Mouse (Mus musculus) layer of hippocampus, postnatal 36 days (tissue): ENCODE results near the gene Lamc2. TPM values are rescaled to one million over a fixed set of nuclear protein-coding genes. Genes with fewer than 3 reads are reported as not detected.

Experiments used
- DNase-seq, 2 experiments: peaks; one replicate each; pipeline ENCODE4 v3.0.0; 2022
- total RNA-seq, 2 experiments: library from RNA; stranded (reverse); gene quantifications; 2 replicates each; pipeline ENCODE4 v1.2.3; 2021

The Lamc2 gene
- 1 to 10 TPM; 1.6 to 2.1 TPM for total RNA-seq

DNA sequence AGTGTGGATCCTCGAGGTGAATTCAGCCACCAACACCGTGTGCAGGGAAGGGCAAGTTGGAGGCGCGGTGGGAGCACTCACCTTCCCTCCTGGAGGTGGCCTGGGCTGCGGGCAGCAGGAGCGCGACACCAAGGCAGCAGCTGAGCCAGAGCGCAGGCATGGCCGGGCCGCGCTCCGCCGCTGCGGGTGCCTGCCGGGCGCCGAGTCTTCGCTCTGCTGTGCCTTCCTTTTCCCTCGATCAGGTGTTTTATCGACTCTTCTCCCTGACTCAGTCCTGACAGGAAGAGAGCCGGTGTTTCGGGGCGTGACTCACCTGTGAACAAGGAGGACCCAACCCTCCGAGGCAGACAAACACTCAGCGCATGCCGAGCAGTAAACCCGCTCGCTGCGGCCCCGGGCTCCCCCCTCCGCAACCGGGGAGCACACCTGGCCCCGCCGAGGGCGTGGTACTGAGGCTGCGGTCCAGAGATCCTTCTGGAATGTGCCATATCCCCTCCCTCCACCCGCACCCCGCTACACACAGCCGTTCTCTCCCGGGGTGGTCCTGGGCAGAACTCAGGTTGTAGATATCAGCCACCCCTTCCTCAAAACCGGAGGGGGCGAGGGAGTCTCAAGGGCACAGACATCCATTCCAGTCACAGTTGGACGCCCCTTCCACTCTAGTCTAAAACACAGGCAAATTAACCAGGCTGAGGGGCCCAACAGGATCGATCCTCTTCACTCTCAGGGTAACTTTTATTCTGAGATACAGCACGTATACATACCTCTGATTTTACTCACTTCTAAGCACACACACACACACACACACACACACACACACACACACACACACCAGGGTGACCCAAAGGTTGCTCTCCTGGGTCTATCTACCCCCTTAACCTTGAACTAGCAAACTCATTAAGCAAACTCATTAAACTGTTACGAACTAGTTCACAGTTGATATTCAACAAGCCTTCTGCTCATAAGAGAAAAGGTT is at the start of gene Lamc2:
Gene Lamc2 (minus strand): TSS at position 620 of the 976 bp plus-strand sequence.
- DNase-seq = no peak

DNA sequence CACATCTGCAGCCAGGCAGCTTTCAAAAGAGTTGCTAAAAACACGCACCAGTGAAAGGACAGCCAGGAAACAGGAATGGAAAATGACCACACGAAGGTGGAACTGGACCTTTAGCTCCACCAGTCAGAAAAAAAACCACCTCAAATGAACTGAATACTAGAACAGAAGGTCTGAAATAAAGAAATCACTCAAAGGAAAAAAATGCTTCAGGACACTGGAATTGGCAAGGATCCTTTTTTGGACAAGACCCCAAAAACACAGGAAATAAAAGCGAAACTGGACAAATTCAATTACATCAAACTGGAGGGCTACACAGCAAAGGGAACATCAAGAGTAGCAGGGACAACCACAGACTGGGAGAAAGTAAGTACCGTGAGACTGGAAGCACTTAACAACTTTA is 49.3 kb upstream of the Lamc2 start:
- DNase-seq = no peak

DNA sequence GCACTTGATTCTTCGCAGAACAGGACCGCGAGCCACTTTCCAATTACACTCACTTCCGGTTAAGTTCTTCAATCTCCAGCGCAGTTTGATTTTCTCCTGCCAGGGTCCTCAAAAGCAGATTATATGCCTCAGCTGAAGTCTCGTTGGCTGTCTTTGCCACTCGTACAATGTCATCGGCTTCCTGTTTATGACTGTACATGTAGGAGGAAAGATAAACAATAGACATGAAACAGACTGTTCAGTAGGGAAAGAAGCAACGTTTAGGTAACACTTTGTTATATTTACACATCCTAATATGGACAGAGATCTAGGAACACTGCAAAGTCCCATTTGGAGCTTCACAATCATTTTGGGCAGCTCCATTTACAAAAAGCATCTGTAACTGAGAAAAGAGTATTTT is 45.4 kb upstream of the Lamc2 start:
- no peak for DNase-seq

DNA sequence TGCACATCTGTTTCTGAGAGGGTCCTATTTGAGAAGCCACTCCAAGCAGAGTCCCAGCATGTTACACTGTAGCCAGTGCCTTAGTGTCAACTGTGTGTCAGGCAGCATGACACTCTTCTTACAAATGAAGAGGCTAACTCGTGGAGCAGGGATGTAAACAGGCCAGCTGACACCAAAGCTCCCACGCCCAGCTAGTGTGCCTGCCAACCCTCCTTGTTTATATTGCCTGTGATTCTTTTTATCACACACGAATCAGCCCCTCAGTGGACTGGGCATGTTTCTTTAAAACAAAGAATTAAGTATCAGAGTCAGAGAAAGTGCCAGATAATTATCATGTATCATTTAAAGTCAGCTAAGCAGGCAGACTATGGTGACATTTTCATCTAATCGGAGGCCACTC is 41.7 kb upstream of the Lamc2 start:
- DNase-seq = no peak

DNA sequence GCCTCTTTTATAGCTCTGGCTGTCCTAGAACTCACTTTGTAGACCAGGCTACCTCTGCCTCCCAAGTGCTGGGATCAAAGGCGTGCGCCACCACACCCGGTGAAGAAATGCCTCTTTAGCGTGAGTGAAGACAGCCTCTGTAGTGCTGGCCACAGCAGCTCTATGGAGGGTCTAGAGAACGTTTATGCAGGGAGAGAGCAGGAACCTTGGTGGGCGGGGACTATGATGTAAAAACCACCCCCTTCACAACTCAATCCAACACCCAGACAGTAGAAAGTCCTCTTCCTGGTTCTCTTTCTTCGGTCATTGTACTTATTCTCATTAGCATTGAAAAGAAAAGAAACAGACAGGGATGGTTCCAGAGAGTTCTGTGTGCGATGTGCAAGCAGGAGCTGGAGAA is 40.8 kb upstream of the Lamc2 start:
- no peak for DNase-seq

DNA sequence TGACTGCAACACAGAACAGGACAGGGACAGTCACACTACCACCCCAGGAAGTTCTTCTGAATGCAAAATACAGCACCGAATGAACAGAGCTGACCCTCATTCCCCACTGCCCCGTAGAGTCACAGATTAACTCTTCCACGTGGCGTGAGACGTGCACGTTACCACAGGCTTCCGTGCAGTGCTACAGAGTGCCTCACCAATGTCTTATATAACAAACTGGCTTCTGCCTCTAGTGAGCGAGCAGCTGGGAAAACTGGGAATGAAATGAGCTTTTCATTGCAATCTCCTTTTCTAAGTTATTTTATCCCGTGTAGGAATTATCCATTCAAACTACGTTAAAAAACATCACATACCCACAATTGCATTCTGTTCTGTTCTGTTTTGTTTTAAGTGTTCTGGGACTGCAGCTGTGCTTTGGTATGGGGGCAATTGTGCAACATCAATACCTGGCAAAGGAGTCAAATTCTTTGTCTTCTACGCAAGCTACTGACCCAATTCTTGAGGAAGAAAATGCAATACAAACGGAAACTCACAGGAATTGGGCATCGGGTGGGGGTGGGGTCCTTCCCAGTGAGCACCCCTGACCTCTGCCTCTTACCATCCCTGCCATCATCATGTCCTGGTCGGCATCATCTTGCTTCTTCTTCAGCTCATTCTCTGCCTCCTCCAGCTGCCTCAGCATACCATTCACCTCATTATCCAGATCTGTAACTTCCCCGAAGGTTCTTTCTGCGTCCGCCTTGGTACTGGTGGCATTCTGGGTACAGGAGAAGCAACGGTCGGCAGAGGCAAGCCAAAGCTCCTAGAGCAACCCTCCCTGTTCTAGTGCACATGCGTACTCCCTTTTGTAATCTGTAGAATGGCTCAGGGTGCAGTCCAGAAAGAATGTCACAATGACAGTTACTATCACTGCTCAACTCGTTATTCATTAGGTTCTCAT is 39.8 kb upstream of the Lamc2 start:
- DNase-seq = peak; percentile 30 to 33

DNA sequence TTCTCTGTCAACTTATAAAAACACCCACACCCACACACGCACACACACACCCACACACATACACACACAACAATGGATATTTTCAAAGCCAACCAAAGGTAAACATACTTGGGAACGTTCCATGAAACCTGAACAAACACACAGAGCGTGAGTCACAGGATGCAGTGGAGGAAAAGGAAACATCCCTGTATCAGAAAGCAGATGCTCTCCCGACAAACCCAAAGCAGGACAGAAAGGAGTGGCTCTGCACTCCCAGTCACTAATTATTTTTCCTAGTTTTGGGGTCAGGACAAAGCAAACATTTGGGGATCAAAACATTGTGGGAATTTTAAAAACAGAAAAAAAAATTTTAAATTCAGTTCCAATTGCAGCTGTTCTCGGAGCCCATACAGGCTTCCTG is 38.1 kb upstream of the Lamc2 start:
- DNase-seq = no peak

DNA sequence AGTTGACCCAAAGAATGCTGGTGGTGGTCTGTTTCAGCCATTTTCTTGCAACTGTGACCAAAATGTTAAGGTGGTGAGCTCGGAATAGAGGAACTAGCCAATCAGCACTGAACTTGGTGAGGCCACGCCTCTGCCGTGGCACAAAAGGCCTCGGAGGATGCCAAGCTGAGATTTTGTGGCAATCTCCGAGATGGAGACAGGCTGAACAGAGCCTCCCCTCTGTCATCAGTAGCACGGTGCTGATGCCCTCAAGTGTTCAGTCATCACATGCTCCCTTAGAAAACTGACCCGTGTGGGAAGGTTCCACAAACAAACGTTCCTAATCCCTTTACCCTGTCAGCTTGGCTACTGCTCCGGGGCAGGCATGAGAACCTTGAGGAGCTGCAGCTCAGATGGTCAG is 33.1 kb upstream of the Lamc2 start:
- DNase-seq = no peak

DNA sequence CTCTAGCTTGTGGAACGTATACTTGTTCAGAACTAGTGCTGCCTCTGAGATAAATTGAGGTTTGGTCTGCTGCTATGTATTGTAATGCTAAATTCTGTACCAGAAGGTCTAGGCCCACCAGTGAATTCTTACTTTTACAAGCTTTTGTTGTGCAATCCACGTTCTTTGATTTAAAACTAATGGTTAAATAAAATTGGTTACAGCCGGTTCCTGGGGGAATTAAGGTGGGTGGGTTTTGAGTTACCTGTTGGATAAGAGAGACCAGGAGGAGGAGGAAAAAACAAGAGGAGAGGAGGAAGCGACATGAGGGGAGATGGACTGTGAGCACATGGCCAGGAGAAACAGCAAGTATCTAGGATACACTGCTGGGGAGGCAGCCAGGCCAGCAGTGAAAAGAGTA is 30.3 kb upstream of the Lamc2 start:
- no peak for DNase-seq

DNA sequence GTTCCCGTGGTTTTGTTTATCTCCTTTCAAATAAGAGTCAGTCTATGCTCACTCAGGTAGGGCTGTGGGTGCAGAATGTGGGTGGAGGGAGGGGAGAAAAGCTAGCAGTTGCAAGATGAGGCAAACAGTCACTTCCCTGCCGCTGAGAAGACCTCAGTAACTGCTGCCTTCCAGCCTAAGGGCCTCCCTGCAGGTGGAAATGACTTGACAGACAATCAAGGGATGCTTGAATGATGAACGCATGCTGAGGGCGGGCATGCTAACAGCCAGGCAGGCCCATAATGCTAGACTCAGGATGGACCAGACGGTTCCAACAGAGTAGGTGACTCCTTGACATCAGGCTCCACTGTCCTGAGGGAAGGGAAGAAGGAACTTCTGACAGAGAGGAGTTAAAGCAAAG is 29.4 kb upstream of the Lamc2 start:
- DNase-seq = no peak

DNA sequence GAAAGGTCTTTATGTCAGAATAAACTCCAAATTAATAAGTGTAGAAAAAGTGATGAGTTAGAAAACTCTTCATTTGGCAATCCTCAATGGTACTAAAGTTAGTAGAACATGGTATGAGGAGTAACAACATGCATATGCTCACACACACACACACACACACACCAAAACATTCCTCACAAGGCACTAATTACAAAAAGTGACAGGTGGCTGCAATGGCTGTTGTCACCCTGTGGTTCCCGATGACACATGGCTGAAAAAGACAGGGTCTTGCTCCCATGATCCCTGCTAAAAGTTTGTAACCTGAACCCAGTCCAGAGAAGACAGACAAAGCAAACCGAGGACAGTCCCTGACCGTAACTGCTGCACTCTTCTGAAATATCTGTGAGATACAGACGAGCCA is 24.7 kb upstream of the Lamc2 start:
- DNase-seq = no peak

DNA sequence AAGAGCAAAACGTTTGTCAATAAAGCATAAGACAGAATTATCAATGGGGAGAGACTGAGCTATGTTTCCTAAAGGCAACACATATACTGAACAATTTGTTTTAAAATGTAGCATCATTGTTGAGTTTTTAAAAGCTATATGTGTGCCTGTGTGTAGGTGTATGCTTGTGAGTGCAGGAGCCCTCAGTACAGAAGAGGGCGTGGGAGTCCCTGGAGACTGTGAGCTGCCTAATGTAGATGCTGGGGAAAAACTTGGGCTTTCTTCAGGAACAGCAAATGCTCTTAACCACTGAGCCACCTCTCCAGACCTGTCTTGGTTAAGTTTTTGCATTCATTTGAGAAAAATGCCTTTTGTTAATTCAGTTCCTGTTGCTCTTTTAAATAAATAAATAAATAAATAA is 24.0 kb upstream of the Lamc2 start:
- DNase-seq = no peak

DNA sequence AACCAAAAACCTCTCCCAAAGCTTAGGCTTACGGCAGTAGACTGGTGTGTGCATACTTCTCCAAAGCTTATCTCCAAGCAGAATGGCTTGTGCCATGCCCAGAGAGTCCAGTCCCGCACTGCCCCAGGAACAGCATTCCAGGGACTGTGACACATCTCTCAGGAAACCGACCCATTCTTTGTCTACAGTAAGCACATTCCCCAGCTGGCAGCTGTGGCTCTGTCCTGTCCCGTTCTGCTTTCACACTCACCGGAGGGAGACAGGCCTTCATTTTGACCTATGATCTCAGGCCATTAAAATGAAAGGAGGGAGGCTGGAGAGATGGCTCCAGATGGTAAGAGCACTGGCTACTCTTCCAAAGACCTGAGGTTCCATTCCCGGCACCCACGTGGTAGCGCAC is 15.9 kb upstream of the Lamc2 start:
- no peak for DNase-seq

DNA sequence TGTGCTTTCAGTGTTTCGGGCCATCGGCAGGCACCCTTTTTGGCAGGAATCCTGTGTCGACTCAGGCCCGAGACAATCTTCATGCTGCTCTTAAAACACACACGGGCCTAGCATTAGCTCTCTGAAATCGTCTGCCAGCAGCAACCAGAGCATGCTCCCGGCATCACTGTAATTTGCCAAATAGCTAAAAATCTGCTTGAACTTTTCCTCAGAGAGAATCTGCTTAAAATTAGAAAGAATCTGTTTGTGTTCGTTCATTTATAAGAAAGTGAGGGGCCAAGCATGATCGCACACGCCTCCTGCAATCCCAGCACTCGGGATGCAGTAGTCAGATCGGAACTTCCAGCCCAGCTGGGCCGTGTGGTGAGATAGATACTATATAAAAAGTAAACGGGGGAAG is 15.2 kb upstream of the Lamc2 start:
- DNase-seq = no peak

DNA sequence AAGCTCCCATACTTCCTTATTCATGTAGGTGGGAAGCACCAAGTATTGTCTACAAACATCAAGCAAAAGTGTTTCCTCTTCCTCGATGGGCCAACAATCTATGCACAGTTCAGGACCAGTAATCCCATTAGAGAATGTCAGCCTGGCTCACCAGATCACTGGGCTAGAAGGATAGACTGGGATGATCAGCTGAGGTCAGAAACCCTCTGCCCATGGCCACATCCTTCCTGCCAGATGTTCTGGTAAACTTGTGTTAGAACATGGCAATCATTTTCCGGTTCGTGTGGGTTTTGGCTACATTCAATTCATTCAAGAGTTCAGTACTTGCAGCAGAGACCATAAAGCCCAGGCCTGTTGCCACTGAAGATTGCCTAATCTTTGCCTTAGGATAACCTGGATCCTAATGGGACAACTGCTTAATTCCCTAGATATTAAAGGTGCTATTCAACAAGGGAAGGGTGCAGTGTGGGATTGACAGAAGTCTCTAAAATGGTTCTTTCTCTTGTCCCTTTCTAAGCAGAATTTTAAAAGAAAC is 11.1 kb upstream of the Lamc2 start:
- DNase-seq = no peak

DNA sequence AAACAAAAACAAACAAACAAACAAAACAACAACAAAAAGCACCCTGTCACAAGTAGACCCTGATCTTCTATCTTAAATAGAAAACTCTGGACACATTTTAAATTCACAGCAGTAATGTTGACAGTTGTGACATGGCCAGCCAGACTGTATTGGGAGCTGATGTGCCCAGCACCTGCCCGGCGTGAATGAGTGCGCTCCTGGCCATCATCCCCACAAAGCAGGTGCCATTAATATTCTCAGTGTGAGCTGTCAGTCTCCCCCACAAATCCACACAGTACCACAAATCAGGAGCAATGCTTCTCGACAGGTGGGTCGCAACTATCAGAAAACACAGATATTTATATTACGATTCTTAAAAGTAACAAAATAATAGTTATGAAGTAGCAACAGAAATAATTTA is 6.7 kb upstream of the Lamc2 start:
- no peak for DNase-seq

DNA sequence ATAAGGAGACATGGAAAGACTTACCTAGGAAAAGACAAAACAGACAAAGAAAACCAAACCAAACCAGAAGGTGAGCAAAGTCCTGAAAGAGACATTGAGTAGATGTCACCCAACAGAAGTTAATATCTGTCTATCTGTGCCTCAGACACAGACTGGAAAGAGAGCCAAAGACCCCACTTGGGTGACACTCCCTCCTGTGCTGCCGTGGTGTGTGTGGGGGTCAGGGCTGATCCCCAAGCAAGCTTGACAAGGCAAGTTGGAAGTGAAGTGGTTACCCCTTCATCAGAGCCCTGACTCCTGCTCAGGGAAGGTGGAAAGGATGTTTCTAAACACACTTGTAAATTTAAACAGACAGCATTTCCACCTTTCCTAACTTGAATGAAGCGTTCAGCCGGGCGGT is 6.1 kb upstream of the Lamc2 start:
- no peak for DNase-seq

DNA sequence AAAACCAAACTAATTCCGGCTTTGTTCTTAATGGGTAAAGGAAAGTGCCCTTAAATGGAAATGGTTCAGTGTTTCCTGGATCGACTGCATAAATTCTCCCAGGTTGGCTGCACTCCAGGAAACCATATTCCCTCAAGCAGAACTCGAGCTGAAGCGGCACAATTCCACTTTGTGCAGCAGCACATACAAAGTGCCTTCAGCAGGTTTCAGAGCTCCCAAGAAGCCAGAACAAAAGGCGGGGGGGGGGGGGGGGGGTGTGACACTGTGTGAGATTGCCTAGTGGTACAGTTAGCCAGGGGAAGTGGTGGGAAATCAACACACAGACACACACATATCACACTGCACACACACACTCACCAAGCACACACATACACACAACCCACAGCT is 5.7 kb upstream of the Lamc2 start:
- peak; percentile 26 to 37 for DNase-seq

DNA sequence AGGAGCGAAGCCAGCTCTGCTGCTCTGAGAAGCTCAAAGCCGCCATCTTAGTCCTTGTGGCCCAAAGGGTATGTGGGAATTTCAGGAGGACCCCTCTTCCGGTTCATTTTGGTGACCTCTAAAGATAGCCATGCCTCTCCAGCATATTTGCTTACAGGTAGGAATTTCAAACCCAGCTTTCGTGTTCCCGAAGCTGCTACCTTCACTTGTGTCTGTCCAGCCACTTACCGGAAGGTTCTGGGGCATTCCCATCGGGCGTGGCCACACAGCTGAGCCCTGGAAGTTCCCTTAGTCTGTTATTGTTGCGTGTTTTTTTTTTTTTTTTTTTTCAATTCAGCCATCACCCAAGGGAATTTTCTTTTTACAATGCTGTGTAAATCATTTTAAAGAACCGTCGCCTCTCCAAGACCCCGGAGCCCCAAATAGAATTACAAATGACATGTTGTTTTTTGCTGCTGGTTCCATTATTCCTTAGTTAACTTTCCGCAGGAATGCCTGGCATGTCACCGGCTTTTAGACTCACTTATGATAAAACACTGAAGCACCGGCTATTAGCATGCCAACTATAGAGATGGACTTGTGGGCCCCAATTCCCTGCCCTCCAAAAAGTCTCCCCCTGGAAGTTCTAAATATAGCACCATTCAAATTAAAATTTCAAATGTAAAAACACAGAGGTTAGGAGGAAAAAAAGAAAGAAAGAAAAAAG is 5.1 kb upstream of the Lamc2 start:
- DNase-seq = no peak

DNA sequence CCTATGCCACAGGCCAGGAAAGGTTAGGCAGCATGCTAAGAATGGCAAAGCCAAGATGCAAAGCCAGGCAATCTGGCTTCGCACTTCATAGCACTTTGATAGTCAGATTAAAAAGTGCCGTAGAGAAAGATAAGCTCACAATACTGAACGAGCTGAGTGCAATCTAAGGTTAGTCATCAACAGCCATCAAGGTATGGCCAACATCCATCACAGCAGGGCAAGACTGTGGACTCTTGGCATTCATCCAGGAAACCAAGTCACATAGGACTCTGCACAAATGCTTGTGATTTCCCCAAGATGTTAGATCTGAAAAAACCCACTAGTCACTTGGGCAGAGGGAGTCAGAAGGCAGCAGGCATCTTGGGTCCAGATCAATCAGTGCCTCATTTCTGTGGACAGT is 1.8 kb upstream of the Lamc2 start:
- no peak for DNase-seq

DNA sequence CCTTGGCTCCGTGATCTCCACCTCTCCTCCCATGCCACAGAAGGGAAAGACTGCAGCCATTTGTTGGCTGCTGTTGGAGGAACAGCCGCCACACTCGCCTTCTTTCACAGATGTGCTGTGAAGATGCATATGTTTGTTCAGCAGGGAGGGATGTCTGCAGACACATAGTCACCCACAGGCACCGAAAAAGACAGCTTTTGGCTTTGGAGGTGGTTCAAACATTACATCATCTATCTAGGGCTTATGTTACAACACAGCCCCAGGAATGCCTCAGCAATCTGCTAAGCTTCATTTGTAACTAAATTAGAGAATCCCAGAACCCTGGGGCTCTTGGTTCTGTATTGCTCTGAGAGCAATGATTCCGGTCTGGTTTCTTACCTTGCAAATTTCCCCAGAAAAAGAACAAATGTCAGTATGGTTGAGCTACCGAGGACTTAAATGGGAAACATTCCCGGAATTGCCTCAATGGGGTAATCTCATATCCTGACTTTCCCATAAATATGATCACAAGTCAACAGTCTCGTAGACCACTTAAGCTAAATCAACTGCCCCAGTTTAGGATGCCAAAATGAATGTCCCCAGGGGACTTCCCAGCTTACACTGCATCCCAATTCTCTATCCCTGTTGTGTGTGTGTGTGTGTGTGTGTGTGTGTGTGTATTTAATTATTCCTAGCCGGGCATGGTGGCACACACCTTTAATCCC is 5.5 kb downstream of the Lamc2 start:
- peak; percentile 52 to 60 for DNase-seq

DNA sequence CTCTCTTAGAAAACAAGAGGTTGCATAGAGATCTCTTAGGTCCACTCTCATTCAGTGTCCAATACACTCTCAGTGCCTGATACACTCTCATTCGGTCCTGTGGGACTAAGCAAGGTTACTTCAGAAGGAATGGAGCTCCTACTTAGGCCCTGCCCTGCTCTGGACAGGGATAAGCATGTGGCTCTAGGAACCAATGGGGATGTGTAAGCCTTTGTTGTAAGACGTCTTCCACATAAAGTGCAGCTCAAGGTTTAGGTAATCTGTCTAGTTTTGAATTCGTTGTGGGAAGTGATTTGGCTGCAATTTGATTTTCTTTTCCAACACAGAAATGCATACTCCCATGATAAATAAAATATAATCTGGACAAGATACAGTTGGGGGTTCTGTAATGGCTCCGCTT is 6.1 kb downstream of the Lamc2 start:
- DNase-seq = no peak
